Mouse (Mus musculus): ENCODE data around the gene Thoc3. TPM values are rescaled to one million over a fixed set of nuclear protein-coding genes. Genes with fewer than 3 reads are reported as not detected.

Thoc3 gene
- polyA plus RNA-seq, 1 experiment from 2014 or later, result 56.5 TPM

GRCm38 (mm10) chr13:54447496-54448224 lies 21.0 kb downstream of the Thoc3 start:
- Histone ChIP-seq H3K4me2 (replicated peaks; ENCODE audit: low read depth, low read length) (0 out of 2 replicates have a peak overlapping the region, but pooled peaks have one; percentile 14), H3K27me3 (replicated peaks; ENCODE audit: insufficient read depth, low read length) (no peaks in the 10 kb centered on the region), H3K4me3 (ENCODE audit: low read depth, low read length) (no peak overlapping the region), H3K9ac (replicated peaks; ENCODE audit: low read depth) (no peak overlapping the region), H3K4me1 (ENCODE audit: insufficient read depth, low read depth, low read length) (no peaks in the 10 kb centered on the region), H3K36me3 (ENCODE audit: insufficient read depth, low read length) (no peaks in the 10 kb centered on the region), H3K27ac (ENCODE audit: low read length) (no peak overlapping the region), H3K9me3 (ENCODE audit: low read length) (no peaks in the 10 kb centered on the region)
- peak; percentile 75 for DNase-seq (ENCODE audit: low spot score)
- peak; percentile 54 for ATAC-seq
- 3% methylated on average over 15 of the region's 15 CpGs for WGBS
- peak; percentile 62 for TF ChIP-seq CTCF (IDR thresholded peaks at IDR 0.05)
- TF ChIP-seq EP300 (IDR thresholded peaks at IDR 0.05), result no peak

- ATAC-seq (peak; percentile 71), DNase-seq (ENCODE audit: low spot score) (peak; percentile 81)
- Histone ChIP-seq H3K36me3 (ENCODE audit: insufficient read depth, low read length) (no peaks in the 10 kb centered on the region), H3K4me1 (ENCODE audit: insufficient read depth, low read depth, low read length) (no peaks in the 10 kb centered on the region), H3K27me3 (replicated peaks; ENCODE audit: insufficient read depth, low read length) (no peaks in the 10 kb centered on the region), H3K9ac (replicated peaks; ENCODE audit: low read depth) (no peak overlapping the region), H3K9me3 (ENCODE audit: low read length) (no peaks in the 10 kb centered on the region), H3K4me3 (ENCODE audit: low read depth, low read length) (no peak overlapping the region), H3K4me2 (replicated peaks; ENCODE audit: low read depth, low read length) (0 out of 2 replicates have a peak overlapping the region, but pooled peaks have one; percentile 14), H3K27ac (ENCODE audit: low read length) (no peak overlapping the region)
- peak; percentile 100 for TF ChIP-seq CTCF (IDR thresholded peaks at IDR 0.05)
- no peak for TF ChIP-seq EP300 (IDR thresholded peaks at IDR 0.05)
- 26% methylated on average over 19 of the region's 19 CpGs for WGBS
Measured at GRCm38 (mm10) chr13:54446686-54447495, 21.8 kb downstream of the Thoc3 start.

- no peaks in the 10 kb centered on the region for H3K9me3 ChIP-seq (ENCODE audit: low read length)
- DNase-seq (ENCODE audit: low spot score), result no peak
- H3K4me2 ChIP-seq (replicated peaks; ENCODE audit: low read depth, low read length), result no peak overlapping the region
- H3K4me3 ChIP-seq (ENCODE audit: low read depth, low read length), result no peak overlapping the region
- no peak for ATAC-seq
- H3K4me1 ChIP-seq (ENCODE audit: insufficient read depth, low read depth, low read length), result no peaks in the 10 kb centered on the region
- H3K27ac ChIP-seq (ENCODE audit: low read length), result no peak overlapping the region
- TF ChIP-seq CTCF (IDR thresholded peaks at IDR 0.05), result no peak
- no peak for TF ChIP-seq EP300 (IDR thresholded peaks at IDR 0.05)
- H3K36me3 ChIP-seq (ENCODE audit: insufficient read depth, low read length), result no peaks in the 10 kb centered on the region
- H3K27me3 ChIP-seq (replicated peaks; ENCODE audit: insufficient read depth, low read length), result no peaks in the 10 kb centered on the region
- H3K9ac ChIP-seq (replicated peaks; ENCODE audit: low read depth), result no peak overlapping the region
- WGBS, result 78% methylated on average over 3 of the region's 3 CpGs
Measured at GRCm38 (mm10) chr13:54443693-54444092, 25.0 kb downstream of the Thoc3 start.

GRCm38 (mm10) chr13:54439912-54440311 lies 28.7 kb downstream of the Thoc3 start:
- TF ChIP-seq EP300 (IDR thresholded peaks at IDR 0.05) (no peak), CTCF (IDR thresholded peaks at IDR 0.05) (no peak)
- H3K4me1 ChIP-seq (ENCODE audit: insufficient read depth, low read depth, low read length), result no peaks in the 10 kb centered on the region
- H3K4me3 ChIP-seq (ENCODE audit: low read depth, low read length), result no peak overlapping the region
- H3K4me2 ChIP-seq (replicated peaks; ENCODE audit: low read depth, low read length), result no peak overlapping the region
- H3K36me3 ChIP-seq (ENCODE audit: insufficient read depth, low read length), result no peaks in the 10 kb centered on the region
- H3K9ac ChIP-seq (replicated peaks; ENCODE audit: low read depth), result no peak overlapping the region
- no peaks in the 10 kb centered on the region for H3K27me3 ChIP-seq (replicated peaks; ENCODE audit: insufficient read depth, low read length)
- DNase-seq (ENCODE audit: low spot score) (peak; percentile 52), ATAC-seq (peak; percentile 67)
- no peak overlapping the region for H3K27ac ChIP-seq (ENCODE audit: low read length)
- no peaks in the 10 kb centered on the region for H3K9me3 ChIP-seq (ENCODE audit: low read length)
- WGBS, result 23% methylated on average over 7 of the region's 7 CpGs

- no peaks in the 10 kb centered on the region for H3K9me3 ChIP-seq (ENCODE audit: low read length)
- H3K4me1 ChIP-seq (ENCODE audit: insufficient read depth, low read depth, low read length), result no peaks in the 10 kb centered on the region
- WGBS, result 37% methylated on average over 3 of the region's 3 CpGs
- no peak overlapping the region for H3K27ac ChIP-seq (ENCODE audit: low read length)
- no peak overlapping the region for H3K4me3 ChIP-seq (ENCODE audit: low read depth, low read length)
- no peak for DNase-seq (ENCODE audit: low spot score)
- H3K27me3 ChIP-seq (replicated peaks; ENCODE audit: insufficient read depth, low read length), result no peaks in the 10 kb centered on the region
- no peak overlapping the region for H3K9ac ChIP-seq (replicated peaks; ENCODE audit: low read depth)
- no peaks in the 10 kb centered on the region for H3K36me3 ChIP-seq (ENCODE audit: insufficient read depth, low read length)
- ATAC-seq, result no peak
- no peak overlapping the region for H3K4me2 ChIP-seq (replicated peaks; ENCODE audit: low read depth, low read length)
- no peak for TF ChIP-seq CTCF (IDR thresholded peaks at IDR 0.05)
- no peak for TF ChIP-seq EP300 (IDR thresholded peaks at IDR 0.05)
Measured at GRCm38 (mm10) chr13:54438814-54439213, 29.8 kb downstream of the Thoc3 start.

GRCm38 (mm10) chr13:54437083-54437482 lies 31.6 kb downstream of the Thoc3 start:
- no peaks in the 10 kb centered on the region for H3K9me3 ChIP-seq (ENCODE audit: low read length)
- H3K9ac ChIP-seq (replicated peaks; ENCODE audit: low read depth), result no peak overlapping the region
- no peaks in the 10 kb centered on the region for H3K4me1 ChIP-seq (ENCODE audit: insufficient read depth, low read depth, low read length)
- no peak for ATAC-seq
- H3K4me2 ChIP-seq (replicated peaks; ENCODE audit: low read depth, low read length), result no peak overlapping the region
- no peaks in the 10 kb centered on the region for H3K36me3 ChIP-seq (ENCODE audit: insufficient read depth, low read length)
- no peak overlapping the region for H3K27ac ChIP-seq (ENCODE audit: low read length)
- 75% methylated on average over 6 of the region's 6 CpGs for WGBS
- TF ChIP-seq CTCF (IDR thresholded peaks at IDR 0.05) (no peak), EP300 (IDR thresholded peaks at IDR 0.05) (no peak)
- no peak for DNase-seq (ENCODE audit: low spot score)
- no peaks in the 10 kb centered on the region for H3K27me3 ChIP-seq (replicated peaks; ENCODE audit: insufficient read depth, low read length)
- H3K4me3 ChIP-seq (ENCODE audit: low read depth, low read length), result no peak overlapping the region

Data from lung, postnatal 0 days (tissue).